Comparison of ENCODE assay signal across 8 mouse cellular contexts in genomic region chr10:111009641-111010479, GRCm38 (mm10). TPM values are rescaled to one million over a fixed set of nuclear protein-coding genes. Genes with fewer than 3 reads are reported as not detected.
DNase-seq lines count a peak whose midpoint lies in the region; ATAC-seq and TF ChIP-seq lines count a peak whose summit lies in the region.

TSS of gene Zdhhc17 (minus strand) at chr10:111010140.

- peaks cover 2 to 20% of the 10 kb centered on the region in 2 experiments; a peak in 3 of 4 replicates for H3K4me1 ChIP-seq in CH12.LX (ENCODE audit: control insufficient read depth in 1 of 2, insufficient read depth in 2 of 2)
- H3K4me1 ChIP-seq in forebrain, embryonic 11.5 days (replicated peaks; ENCODE audit: control insufficient read depth, insufficient read depth, low read length), result no peaks in the 10 kb centered on the region
- H3K4me1 ChIP-seq in heart, embryonic 15.5 days (replicated peaks), result peaks cover 24% of the 10 kb centered on the region
- peaks cover 30 to 33% of the 10 kb centered on the region in 2 experiments for H3K4me1 ChIP-seq in liver, embryonic 14.5 days (replicated peaks; ENCODE audit: control insufficient read depth in 2 of 2, insufficient read depth in 2 of 2, low read length in 1 of 2)
- H3K4me1 ChIP-seq in stomach, embryonic 15.5 days, result 0 out of 2 replicates have a peak, but pooled peaks cover 3% of the 10 kb centered on the region

- H3K4me2 ChIP-seq in CH12.LX (ENCODE audit: insufficient read depth, low read depth, poor library complexity, severe bottlenecking), result peak within 1 kb of the TSS; percentile 100
- peak within 1 kb of the TSS; percentile 65 for H3K4me2 ChIP-seq in forebrain, embryonic 11.5 days (ENCODE audit: low read depth, low read length, severe bottlenecking)
- H3K4me2 ChIP-seq in heart, embryonic 15.5 days, result peak within 1 kb of the TSS; percentile 90
- peak within 1 kb of the TSS; percentile 95 for H3K4me2 ChIP-seq in liver, embryonic 14.5 days (ENCODE audit: low read depth)
- H3K4me2 ChIP-seq in stomach, embryonic 15.5 days, result peak within 1 kb of the TSS; percentile 89

- TF ChIP-seq RAD21 in CH12.LX (IDR thresholded peaks at IDR 0.05; ENCODE audit: low read depth, low read length), result no peak

- peak; percentile 91 for ATAC-seq in forebrain, embryonic 11.5 days (replicated peaks; ENCODE audit: low FRiP score)
- ATAC-seq in heart, embryonic 15.5 days (replicated peaks; ENCODE audit: insufficient number of reproducible peaks, insufficient read depth, low FRiP score, low read depth), result peak; percentile 88
- peak; percentile 91 for ATAC-seq in liver, embryonic 14.5 days (ENCODE audit: insufficient read depth)
- peak; percentile 89 for ATAC-seq in stomach, embryonic 15.5 days (ENCODE audit: insufficient read depth, low FRiP score, low read depth)

- TF ChIP-seq CTCF in CH12.LX (conservative IDR thresholded peaks at IDR 0.05 in 1 of 2, IDR thresholded peaks at IDR 0.05 in 1 of 2; ENCODE audit: low read depth in 2 of 2, low read length in 2 of 2), result no peak
- no peak for TF ChIP-seq CTCF in liver, embryonic 14.5 days (IDR thresholded peaks at IDR 0.05; ENCODE audit: low read depth)

- H3K79me2 ChIP-seq in CH12.LX (replicated peaks; ENCODE audit: control insufficient read depth, extremely low read depth, insufficient read depth, poor library complexity, severe bottlenecking), result peaks cover 11% of the 10 kb centered on the region; the same call in 1 of the 2 replicates

- dilution Hi-C loops in CH12.LX (cut with MboI; ENCODE audit: extremely low pct_ligation_motif_present, extremely low pct_unique_long_range_greater_than_20kb, low sequenced_read_pairs), result no loop called here

- H3K27ac ChIP-seq in CH12.LX (ENCODE audit: insufficient read depth, low read depth), result peak within 1 kb of the TSS; percentile 60
- H3K27ac ChIP-seq in forebrain, embryonic 11.5 days (ENCODE audit: low read depth, low read length), result peak within 1 kb of the TSS; percentile 97
- H3K27ac ChIP-seq in heart, embryonic 15.5 days, result peak within 1 kb of the TSS; percentile 98
- H3K27ac ChIP-seq in liver, embryonic 14.5 days, result peak within 1 kb of the TSS; percentile 69
- peak within 1 kb of the TSS; percentile 95 for H3K27ac ChIP-seq in stomach, embryonic 15.5 days

- peak; percentile 95 for TF ChIP-seq POLR2A in CH12.LX (IDR thresholded peaks at IDR 0.05; ENCODE audit: low read depth, low read length)

- DNase-seq in CH12.LX (ENCODE audit: extremely low read depth), result peak; percentile 86
- DNase-seq in c-Kit-positive CD71-positive TER-119-negative erythroid progenitor cells, embryonic 14.5 days (ENCODE audit: low read depth), result peak; percentile 73
- peak; percentile 95 for DNase-seq in forebrain, embryonic 11.5 days (ENCODE audit: low spot score)
- peak; percentile 90 to 93 for DNase-seq in kidney, postnatal 25 days
- DNase-seq in liver, embryonic 14.5 days (ENCODE audit: low read depth in 3 of 3, low spot score in 3 of 3), result peak; percentile 73 to 79 (median 78)
- DNase-seq in neural tube, embryonic 10.5 days (ENCODE audit: extremely low spot score, low spot score), result peak; percentile 94

- H3K27me3 ChIP-seq in CH12.LX (replicated peaks), result peaks cover 8% of the 10 kb centered on the region
- no peaks in the 10 kb centered on the region for H3K27me3 ChIP-seq in forebrain, embryonic 11.5 days (ENCODE audit: control insufficient read depth, insufficient read depth, low read length)
- no peaks in the 10 kb centered on the region for H3K27me3 ChIP-seq in heart, embryonic 15.5 days
- H3K27me3 ChIP-seq in liver, embryonic 14.5 days (ENCODE audit: control insufficient read depth, insufficient read depth, low read length), result peaks cover 21% of the 10 kb centered on the region
- H3K27me3 ChIP-seq in stomach, embryonic 15.5 days (replicated peaks), result no peaks in the 10 kb centered on the region

- peak within 1 kb of the TSS; percentile 92 for H3K9ac ChIP-seq in CH12.LX (ENCODE audit: insufficient read depth, low read depth)
- peak within 1 kb of the TSS; percentile 99 for H3K9ac ChIP-seq in forebrain, embryonic 11.5 days (ENCODE audit: low read length)
- peak within 1 kb of the TSS; percentile 98 for H3K9ac ChIP-seq in heart, embryonic 15.5 days
- H3K9ac ChIP-seq in liver, embryonic 14.5 days (replicated peaks), result peak within 1 kb of the TSS; percentile 96
- H3K9ac ChIP-seq in stomach, embryonic 15.5 days, result peak within 1 kb of the TSS; percentile 93

- in situ Hi-C loops in CH12.LX (cut with MboI; ENCODE audit: low pct_ligation_motif_present, low pct_unique_long_range_greater_than_20kb, low sequenced_read_pairs), result no loop called here

- H3K9me3 ChIP-seq in CH12.LX (replicated peaks; ENCODE audit: low read length), result no peaks in the 10 kb centered on the region
- no peaks in the 10 kb centered on the region for H3K9me3 ChIP-seq in forebrain, embryonic 11.5 days (ENCODE audit: control insufficient read depth, low read length)
- H3K9me3 ChIP-seq in heart, embryonic 15.5 days (replicated peaks), result no peaks in the 10 kb centered on the region
- H3K9me3 ChIP-seq in liver, embryonic 14.5 days (ENCODE audit: control insufficient read depth, low read length), result no peaks in the 10 kb centered on the region
- H3K9me3 ChIP-seq in stomach, embryonic 15.5 days, result no peaks in the 10 kb centered on the region

- H3K4me3 ChIP-seq in CH12.LX (replicated peaks in 1 of 3; ENCODE audit: low read depth in 2 of 3, low read length in 2 of 3, poor library complexity in 1 of 3), result peak within 1 kb of the TSS; percentile 77 to 85 (median 82)
- H3K4me3 ChIP-seq in forebrain, embryonic 11.5 days (ENCODE audit: low read depth, low read length), result peak within 1 kb of the TSS; percentile 95
- H3K4me3 ChIP-seq in heart, embryonic 15.5 days, result peak within 1 kb of the TSS; percentile 78
- H3K4me3 ChIP-seq in liver, embryonic 14.5 days (ENCODE audit: insufficient read depth in 1 of 2, low read depth in 2 of 2, low read length in 2 of 2), result peak within 1 kb of the TSS; percentile 90 to 95
- peak within 1 kb of the TSS; percentile 94 for H3K4me3 ChIP-seq in stomach, embryonic 15.5 days (replicated peaks)

- under 1% methylated on average over 98 of the region's 112 CpGs for WGBS in forebrain, embryonic 11.5 days
- WGBS in heart, embryonic 15.5 days, result under 1% methylated on average over 106 of the region's 112 CpGs
- WGBS in liver, embryonic 14.5 days (ENCODE audit: insufficient replicate concordance), result under 1% methylated on average over 96 of the region's 112 CpGs
- WGBS in stomach, embryonic 15.5 days, result under 1% methylated on average over 64 of the region's 112 CpGs

- TF ChIP-seq EP300 in CH12.LX (IDR thresholded peaks at IDR 0.05; ENCODE audit: low read length), result no peak
- no peak for TF ChIP-seq EP300 in liver, embryonic 14.5 days (IDR thresholded peaks at IDR 0.05; ENCODE audit: low read depth)

- peaks cover 0 to 4% of the 10 kb centered on the region in 2 experiments for H3K36me3 ChIP-seq in CH12.LX (replicated peaks in 1 of 2; ENCODE audit: control insufficient read depth in 1 of 2, insufficient read depth in 1 of 2, low read length in 1 of 2)
- no peaks in the 10 kb centered on the region for H3K36me3 ChIP-seq in forebrain, embryonic 11.5 days (ENCODE audit: control insufficient read depth, insufficient read depth, low read length)
- no peaks in the 10 kb centered on the region for H3K36me3 ChIP-seq in heart, embryonic 15.5 days
- H3K36me3 ChIP-seq in liver, embryonic 14.5 days (replicated peaks; ENCODE audit: control insufficient read depth, insufficient read depth, low read depth), result no peaks in the 10 kb centered on the region
- no peaks in the 10 kb centered on the region for H3K36me3 ChIP-seq in stomach, embryonic 15.5 days

TF ChIP-seq in CH12.LX, 34 proteins besides CTCF, POLR2A, EP300 and RAD21:
- TF ChIP-seq ELF1 (IDR thresholded peaks at IDR 0.05; ENCODE audit: low read depth, low read length) (peak; percentile 56), JUN (IDR thresholded peaks at IDR 0.05; ENCODE audit: insufficient read depth, low read depth, low read length) (no peak), JUND (conservative IDR thresholded peaks at IDR 0.05; ENCODE audit: low read depth, low read length) (no peak), NRF1 (IDR thresholded peaks at IDR 0.05; ENCODE audit: low read depth, low read length) (peak; percentile 88), TCF12 (IDR thresholded peaks at IDR 0.05; ENCODE audit: low read depth, low read length) (peak; percentile 91), PAX5 (IDR thresholded peaks at IDR 0.05; ENCODE audit: low read length) (no peak), MXI1 (IDR thresholded peaks at IDR 0.05; ENCODE audit: low read depth, low read length) (0 out of 2 replicates have a peak, but pooled peaks have one; percentile 35), MEF2A (IDR thresholded peaks at IDR 0.05; ENCODE audit: borderline replicate concordance, low read depth, low read length) (peak; percentile 48; the same call in 1 of the 2 replicates), IRF4 (IDR thresholded peaks at IDR 0.05; ENCODE audit: low read depth, low read length) (no peak; the same call in 1 of the 2 replicates), CHD1 (IDR thresholded peaks at IDR 0.05; ENCODE audit: low read depth, low read length) (peak; percentile 43; the same call in 1 of the 2 replicates), ZNF384 (IDR thresholded peaks at IDR 0.05; ENCODE audit: low read depth, low read length) (no peak), MYC (IDR thresholded peaks at IDR 0.05; ENCODE audit: low read depth, low read length) (0 out of 2 replicates have a peak, but pooled peaks have one; percentile 22), KAT2A (IDR thresholded peaks at IDR 0.05; ENCODE audit: insufficient replicate concordance, low read length) (peak; percentile 33; the same call in 1 of the 2 replicates), TBP (conservative IDR thresholded peaks at IDR 0.05; ENCODE audit: low read depth, low read length) (peak; percentile 93), CHD2 (IDR thresholded peaks at IDR 0.05; ENCODE audit: low read length) (peak; percentile 73; the same call in 1 of the 2 replicates), NELFE (IDR thresholded peaks at IDR 0.05; ENCODE audit: low read depth, low read length) (peak; percentile 82), HCFC1 (IDR thresholded peaks at IDR 0.05; ENCODE audit: low read depth, low read length) (peak; percentile 71), MAX (IDR thresholded peaks at IDR 0.05; ENCODE audit: low read length) (peak; percentile 63; the same call in 1 of the 2 replicates)
TF ChIP-seq in CH12.LX: peak in this region for 13.

RNA-seq across cellular contexts. Expression of gene Zdhhc17, which starts in this region (rescaled TPM):
- total RNA-seq in CH12.LX (2012; rRNA removed) (6.7 and 8.0 TPM in 2 replicates), CH12.LX (2014; rRNA removed) (7.3 and 7.7 TPM in 2 replicates)
- polyA plus RNA-seq in CH12.LX (2012; ENCODE audit: insufficient read length, low read depth), result 5.1 and 5.8 TPM in 2 replicates
- polyA plus RNA-seq in forebrain, embryonic 11.5 days (2014; fragmentation: Nextera tagmentation; extraction: Ambion mirVana), result 28.0 and 31.6 TPM in 2 replicates
- polyA plus RNA-seq in heart, embryonic 15.5 days (2015; fragmentation: Nextera tagmentation; extraction: Ambion mirVana), result 15.1 and 17.7 TPM in 2 replicates
- 4.5 and 5.9 TPM in 2 replicates for polyA plus RNA-seq in liver, embryonic 14.5 days (2012; rRNA removed)
- polyA plus RNA-seq in liver, embryonic 14.5 days (2014; fragmentation: Nextera tagmentation; extraction: Ambion mirVana), result 4.0 and 4.6 TPM in 2 replicates
- polyA plus RNA-seq in stomach, embryonic 15.5 days (2015; fragmentation: Nextera tagmentation; extraction: Ambion mirVana), result 17.5 and 17.6 TPM in 2 replicates

Comparison
In these comparisons a context has a peak if more than half of its experiments do, and no peak if none do; other contexts are left out.
1. Peak in every context shown above with its lines: DNase-seq, ATAC-seq, H3K4me3 ChIP-seq and H3K27ac ChIP-seq.